ENCODE assay signal across 27 mouse cellular contexts in genomic region chr19:24628049-24628448, GRCm38 (mm10). TPM values are rescaled to one million over a fixed set of nuclear protein-coding genes. Genes with fewer than 3 reads are reported as not detected.
"Had no signal": no experiment of that assay in that cellular context is flagged by ENCODE, and none has a peak within 500 bp of the region (broad histone marks: within the 10 kb centered on the region; RNA-seq: fewer than 3 reads in every experiment).

No protein-coding gene starts in this region.

- H3K4me2 ChIP-seq: heart, embryonic 11.5 days; heart, embryonic 13.5 days; heart, embryonic 15.5 days; hindbrain, embryonic 13.5 days; hindbrain, embryonic 15.5 days; kidney, embryonic 15.5 days; limb, embryonic 13.5 days; limb, embryonic 15.5 days; liver, embryonic 12.5 days had no signal

- H3K27me3 ChIP-seq: heart, embryonic 13.5 days; heart, embryonic 15.5 days; hindbrain, embryonic 13.5 days; hindbrain, embryonic 15.5 days; kidney, embryonic 15.5 days; limb, embryonic 13.5 days; limb, embryonic 15.5 days had no signal

- DNase-seq: gastrocnemius, postnatal 14 days; gastrocnemius, postnatal 36 days; heart, adult 2 months; heart, postnatal 14 days; heart, postnatal 36 days; kidney, adult 11 months; kidney, adult 2 months; kidney, adult 9 months; kidney, postnatal 14 days; kidney, postnatal 36 days; layer of hippocampus, adult 9-11 months; layer of hippocampus, postnatal 36 days; left cerebral cortex, postnatal 4 days had no signal

- H3K9ac ChIP-seq: heart, embryonic 13.5 days; heart, embryonic 15.5 days; hindbrain, embryonic 13.5 days; hindbrain, embryonic 15.5 days; kidney, embryonic 15.5 days; limb, embryonic 13.5 days; limb, embryonic 15.5 days; liver, embryonic 12.5 days; liver, embryonic 14.5 days had no signal

- ATAC-seq: hindbrain, postnatal 0 days; liver, embryonic 12.5 days had no signal

- H3K9me3 ChIP-seq: heart, embryonic 13.5 days; heart, embryonic 15.5 days; hindbrain, embryonic 13.5 days; hindbrain, embryonic 15.5 days; kidney, embryonic 15.5 days; limb, embryonic 13.5 days; limb, embryonic 15.5 days; liver, embryonic 12.5 days had no signal

- H3K4me1 ChIP-seq: heart, embryonic 13.5 days; heart, embryonic 15.5 days; hindbrain, embryonic 13.5 days; hindbrain, embryonic 15.5 days; kidney, embryonic 15.5 days; limb, embryonic 13.5 days; limb, embryonic 15.5 days; liver, embryonic 12.5 days had no signal

- H3K27ac ChIP-seq: heart, adult 2 months; heart, embryonic 13.5 days; heart, embryonic 15.5 days; hindbrain, embryonic 13.5 days; hindbrain, embryonic 15.5 days; hindbrain, postnatal 0 days; kidney, embryonic 15.5 days; kidney, postnatal 0 days; limb, embryonic 13.5 days; limb, embryonic 15.5 days; liver, embryonic 12.5 days; liver, embryonic 14.5 days had no signal

- H3K4me3 ChIP-seq: heart, adult 2 months; heart, embryonic 13.5 days; heart, embryonic 15.5 days; hindbrain, embryonic 13.5 days; hindbrain, embryonic 15.5 days; kidney, embryonic 15.5 days; limb, embryonic 13.5 days; limb, embryonic 15.5 days; liver, embryonic 12.5 days had no signal

- H3K36me3 ChIP-seq: heart, embryonic 13.5 days; heart, embryonic 15.5 days; hindbrain, embryonic 13.5 days; hindbrain, embryonic 15.5 days; kidney, embryonic 15.5 days; limb, embryonic 13.5 days; limb, embryonic 15.5 days; liver, embryonic 12.5 days had no signal

RNA-seq across cellular contexts. Expression of gene Tmem252, which starts 45.8 kb away (rescaled TPM):
- total RNA-seq: hematopoietic stem cell, adult 5-6 weeks had no signal
- polyA plus RNA-seq: liver, adult 2 months had no signal
